Mouse (Mus musculus) urinary bladder, adult 2 months (tissue): Measurements from ENCODE around the gene Fkbp10. TPM values are rescaled to one million over a fixed set of nuclear protein-coding genes. Genes with fewer than 3 reads are reported as not detected.

ENCODE experiments used
- DNase-seq: peaks from one replicate; pipeline ENCODE4 v3.0.0; 2022; ENCODE audit warnings: low spot score
- polyA plus RNA-seq: library from polyadenylated mRNA; depleted of rRNA; stranded (reverse); fragments of >200 nt; gene quantifications from 2 replicates; pipeline ENCODE4 v1.2.3, GENCODE M21; 2012

The Fkbp10 gene
- polyA plus RNA-seq, 1 experiment: 90.5 TPM

DNA sequence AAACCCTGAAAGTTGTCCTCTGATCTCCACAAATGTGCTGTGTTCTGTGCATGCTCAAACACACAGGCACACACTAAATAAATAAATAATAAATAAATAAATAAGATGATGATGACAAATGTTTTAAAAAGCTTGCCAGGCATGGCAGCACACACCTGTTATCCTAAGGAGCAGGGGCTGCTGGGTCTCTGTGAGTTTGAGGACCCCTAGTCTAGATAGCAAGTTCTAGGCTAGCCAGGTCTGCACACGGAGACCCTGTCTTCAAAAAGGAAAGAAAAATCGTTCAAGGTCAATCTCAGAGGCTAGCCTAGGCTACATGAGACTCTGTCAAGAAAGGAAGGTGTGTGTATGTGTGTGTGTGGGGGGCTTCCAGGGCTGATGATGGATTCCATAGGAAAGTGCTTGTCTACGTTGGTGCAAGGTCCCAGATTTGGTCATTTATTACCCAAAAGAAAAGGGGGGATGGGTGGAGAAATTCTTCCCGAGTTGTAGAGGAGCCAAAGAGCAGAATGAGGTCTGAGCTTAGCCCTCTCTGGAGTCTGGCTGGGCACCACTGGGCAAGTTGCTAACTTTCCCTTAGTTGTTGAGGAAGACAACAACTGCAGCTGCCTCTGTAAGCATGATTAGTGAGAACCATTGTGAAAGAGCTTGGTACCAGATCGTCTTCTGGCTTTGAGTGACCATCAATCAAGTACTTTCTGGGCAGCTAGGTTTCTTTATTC lies 21.0 kb upstream of the Fkbp10 start:
- no peak for DNase-seq

DNA sequence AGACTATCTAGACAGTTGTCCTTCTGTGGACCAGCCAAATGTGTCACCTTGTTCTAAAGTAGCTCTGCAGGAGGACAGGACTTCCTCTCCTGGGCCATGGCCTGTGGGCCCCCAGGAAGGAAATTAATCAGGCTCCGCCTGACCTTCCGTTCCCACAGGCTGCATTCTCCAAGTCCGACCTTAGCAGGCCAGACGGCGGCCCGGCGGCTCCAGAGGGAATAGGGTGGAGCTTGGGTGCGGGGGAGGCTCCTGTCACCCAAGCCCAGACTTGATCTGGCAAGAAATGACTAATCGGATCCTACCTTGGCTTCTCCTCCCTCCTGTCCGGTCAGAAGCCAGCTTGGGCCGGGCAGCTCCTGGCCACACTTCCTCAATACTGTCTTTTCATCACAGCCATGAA lies 20.3 kb upstream of the Fkbp10 start:
- DNase-seq: peak; percentile 67

DNA sequence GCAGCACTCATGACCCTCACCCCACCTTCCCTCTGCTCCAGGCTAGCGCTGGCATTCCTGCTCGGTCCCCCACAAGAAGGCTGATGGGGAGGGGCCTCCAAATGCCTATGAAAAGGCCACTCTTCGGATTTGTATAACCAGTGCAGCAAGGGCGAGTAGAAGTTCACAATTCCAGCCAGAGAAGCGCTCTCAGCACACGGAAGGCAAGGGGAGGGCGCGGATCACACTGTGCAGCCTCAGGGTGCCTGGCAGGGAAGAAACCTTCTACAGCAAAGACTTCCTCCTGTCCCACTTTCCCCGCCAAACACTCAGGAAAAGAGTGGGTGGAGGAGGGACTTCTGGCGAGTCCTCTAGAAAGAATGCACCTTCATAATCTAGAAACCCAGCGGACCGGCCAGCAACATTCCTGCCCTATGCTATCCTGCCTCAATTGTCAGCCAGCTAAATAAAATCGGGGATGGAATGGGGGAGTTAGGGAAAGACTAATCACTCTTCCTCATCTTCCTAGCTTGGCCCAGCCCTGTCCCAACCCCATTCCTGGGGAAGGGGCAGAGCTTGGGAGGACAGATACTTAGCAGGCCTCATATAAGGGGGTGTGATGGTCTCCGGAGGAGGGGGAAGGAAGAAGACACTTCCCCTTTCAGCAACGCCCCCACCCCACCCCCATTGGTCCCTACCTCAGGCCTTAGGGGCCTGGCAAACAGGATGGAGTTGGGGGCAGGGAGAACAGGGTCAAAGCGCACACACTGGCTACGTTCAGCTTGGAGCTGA lies 19.5 kb upstream of the Fkbp10 start:
- DNase-seq: no peak

DNA sequence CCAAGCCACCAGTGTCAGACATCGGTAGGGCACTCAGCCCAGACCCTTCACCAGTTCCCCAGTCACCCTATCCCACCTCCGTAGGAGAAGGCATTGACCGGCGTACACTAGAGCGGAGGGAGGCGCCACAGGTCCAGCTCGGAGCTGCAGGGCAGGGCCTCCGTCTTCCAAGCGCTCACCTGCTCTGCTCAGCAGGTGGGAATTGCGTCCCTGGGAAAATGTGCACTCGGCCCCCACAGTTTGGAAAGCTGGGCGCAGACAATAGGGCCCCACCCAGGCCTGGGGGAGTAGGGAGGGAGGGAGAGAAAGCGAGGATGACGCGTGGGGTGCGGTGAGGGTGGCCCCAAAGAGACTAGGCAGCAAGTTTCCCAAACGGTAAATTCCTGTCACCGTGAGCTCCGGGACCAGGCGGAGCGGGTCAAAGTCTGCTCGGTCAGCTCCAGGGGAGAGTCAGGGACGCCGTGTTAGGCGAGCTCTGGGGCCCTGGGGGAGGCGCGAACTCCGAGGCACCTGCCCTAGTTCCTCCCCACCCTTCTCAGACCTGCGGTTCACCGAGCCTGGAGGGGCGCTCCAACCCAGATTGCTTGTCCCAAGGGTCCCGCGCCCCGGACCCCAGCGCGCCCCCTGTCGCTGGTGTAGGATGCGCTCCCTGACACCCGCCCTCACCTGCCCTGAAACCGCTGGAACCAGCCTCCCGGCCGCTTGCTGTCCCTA lies 18.5 kb upstream of the Fkbp10 start:
- DNase-seq: peak; percentile 61

DNA sequence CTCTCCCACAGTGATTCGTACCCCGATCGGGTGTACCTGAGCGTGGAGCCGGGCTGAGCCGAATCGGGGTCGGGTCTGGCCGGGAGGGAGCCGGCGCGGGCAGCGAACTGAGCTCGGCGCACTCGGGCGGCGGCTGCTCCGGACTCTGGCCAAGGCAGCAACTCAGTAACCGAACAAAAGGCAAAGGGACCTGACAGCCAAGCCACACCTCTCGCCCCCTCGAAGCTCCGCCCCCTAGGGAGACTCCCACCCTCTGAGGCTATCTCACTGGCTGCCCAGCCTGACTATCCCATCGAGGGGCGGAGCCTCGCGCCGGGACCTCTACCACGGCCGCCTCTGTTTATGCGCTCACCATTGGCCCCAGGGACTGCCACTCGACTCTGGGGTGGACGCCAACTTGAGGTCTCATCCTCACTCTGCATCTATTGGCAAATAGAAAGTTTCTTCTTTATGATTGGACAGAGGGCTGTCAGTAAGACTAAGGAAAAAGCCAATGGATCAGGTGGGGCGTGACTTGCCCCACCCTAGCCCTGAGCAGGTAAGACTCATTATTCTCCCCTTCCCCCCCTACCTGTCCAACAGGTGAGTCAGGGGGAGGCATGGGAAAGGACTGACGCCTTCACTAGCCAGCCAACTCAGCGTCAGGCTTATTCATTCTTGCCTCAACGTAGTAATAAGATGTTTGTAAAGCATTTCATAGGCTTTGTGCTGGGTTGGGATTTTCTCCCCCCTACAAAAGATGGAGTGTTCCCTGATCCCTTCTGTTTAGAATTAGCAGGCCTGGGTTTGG lies 17.7 kb upstream of the Fkbp10 start, which contains the start of gene Jup:
Jup (minus strand) TSS at position 164 of the 790 bp plus-strand sequence.
- peak; percentile 93 for DNase-seq

DNA sequence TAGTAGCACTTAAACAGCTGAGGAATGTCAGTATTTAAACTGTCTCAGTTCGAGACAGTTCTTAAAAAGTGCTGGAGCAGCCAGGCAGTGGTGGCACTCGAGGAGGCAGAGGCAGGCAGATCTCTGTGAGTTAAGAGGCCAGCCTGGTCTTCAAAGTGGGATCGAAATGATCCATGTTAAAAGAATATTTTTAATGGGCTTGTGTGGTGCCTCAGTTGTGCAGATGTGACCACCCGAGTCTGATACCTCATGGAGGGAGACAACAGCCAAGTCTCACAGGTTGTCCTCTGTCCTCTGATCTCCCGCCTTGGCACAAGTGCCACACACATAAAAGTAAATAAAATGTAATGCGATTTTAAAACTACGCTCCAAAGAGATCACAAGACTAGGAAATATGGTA lies 17.0 kb upstream of the Fkbp10 start:
- DNase-seq: no peak

DNA sequence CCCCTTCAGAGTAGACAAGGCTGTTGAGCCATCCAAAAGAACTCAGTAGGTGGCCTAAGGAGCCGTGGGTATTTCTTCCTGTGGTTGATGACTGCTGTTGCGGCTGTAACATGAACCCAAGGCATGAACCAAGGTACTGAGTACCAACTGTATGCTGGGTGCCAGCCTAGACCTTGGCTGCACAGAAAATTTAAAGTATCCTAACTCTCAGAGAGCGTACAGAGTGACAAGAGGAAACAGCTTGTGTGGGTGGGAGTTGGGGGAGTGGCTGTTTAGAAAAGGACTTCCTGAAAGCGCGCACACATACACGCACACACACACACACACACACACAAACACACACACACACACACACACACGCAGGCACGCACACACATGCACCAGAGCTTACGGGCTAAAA lies 16.2 kb upstream of the Fkbp10 start:
- DNase-seq: no peak

DNA sequence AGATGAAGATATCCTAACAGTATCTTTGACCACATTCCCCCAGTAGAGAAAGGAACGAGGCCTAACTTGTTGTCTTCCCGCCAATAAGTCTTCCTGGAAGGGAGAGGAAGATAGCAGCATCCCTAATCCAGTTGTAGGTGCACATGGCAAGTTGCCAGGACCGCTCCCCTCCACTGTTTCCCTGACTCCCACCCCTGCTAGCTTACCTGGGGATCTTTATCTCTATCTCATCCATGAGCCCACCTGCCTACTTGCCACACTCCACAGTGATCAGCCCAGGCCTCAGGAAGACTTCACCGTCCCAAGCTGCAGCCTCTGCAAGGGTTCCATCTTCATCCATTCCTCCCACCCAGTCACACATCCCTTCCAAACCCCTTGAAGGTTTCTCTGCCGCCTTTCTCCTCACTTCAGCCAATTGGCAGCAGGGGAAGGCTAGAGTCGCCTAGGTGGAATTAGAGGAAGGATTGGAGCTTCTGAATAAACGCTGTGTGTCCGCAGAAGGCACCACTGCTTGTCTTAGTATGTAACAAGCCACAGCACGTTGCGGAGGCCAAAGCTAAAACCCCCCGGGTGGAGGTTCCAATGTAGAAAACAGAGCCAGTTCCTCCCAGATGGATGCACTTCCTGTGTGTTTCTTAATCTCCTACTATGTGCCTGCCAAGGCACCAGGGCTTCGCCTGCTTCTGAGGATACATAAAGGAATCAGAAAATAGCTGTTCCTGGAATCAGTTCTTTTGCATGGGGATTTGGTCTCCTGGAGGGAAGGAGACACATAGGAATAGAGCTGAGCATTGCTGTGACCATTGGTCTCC lies 15.6 kb upstream of the Fkbp10 start:
- no peak for DNase-seq

DNA sequence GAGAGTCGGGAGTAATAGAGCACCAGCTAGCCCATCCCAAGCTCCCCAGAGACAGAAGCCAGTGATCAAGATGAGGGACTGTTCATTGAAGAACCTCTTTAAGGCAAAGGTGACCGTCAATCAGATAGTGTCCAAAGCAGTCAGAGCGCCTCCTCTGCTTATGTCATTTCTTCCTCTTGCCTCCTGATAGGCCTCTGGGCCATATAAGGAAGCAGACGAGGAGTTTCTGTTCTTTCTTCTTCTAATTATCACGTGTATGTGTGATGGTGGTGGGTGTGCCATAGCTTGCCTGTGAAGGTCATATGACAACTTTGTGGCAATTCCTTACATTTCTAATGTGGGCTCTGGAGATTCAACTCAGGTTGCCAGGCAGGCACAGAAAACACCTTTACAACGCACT lies 14.7 kb upstream of the Fkbp10 start:
- no peak for DNase-seq

DNA sequence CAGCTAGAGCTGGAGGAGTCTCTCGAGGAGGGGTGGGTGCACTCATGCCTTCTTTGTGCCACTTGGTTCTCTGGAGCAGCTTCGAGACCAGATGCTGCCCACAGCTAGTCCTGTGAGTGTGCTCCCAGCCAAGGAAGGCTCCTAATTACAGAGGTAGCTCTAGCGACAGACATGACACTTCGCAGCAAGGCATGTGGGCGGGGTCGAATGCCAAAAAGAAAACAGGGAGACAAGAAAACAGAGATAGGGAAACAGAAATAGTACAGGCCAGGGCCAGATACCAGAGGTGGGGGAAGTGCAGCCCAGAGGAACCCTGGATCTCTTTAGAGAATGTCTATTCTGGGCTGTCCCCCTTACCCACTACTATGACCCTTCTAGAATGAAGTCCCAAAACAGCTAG lies 13.3 kb upstream of the Fkbp10 start:
- no peak for DNase-seq

DNA sequence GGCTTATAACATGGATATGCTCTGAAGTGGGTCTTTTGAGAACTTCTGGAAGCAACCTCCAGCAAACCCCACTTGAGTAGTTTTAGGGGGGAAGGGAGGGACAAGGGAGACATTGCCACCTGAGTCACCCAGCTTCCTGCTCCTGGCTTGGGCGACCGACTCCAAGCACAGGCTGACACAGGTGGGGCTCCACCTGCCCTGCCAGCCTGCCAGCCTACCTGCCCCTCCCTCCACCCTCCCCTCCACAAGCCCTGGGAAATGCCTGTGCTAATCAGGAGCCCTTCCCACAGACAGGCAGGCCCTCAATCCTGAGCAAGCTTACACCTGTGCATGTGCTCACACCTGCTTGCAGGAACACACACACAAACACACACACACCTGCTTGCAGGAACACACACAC lies 12.8 kb upstream of the Fkbp10 start:
- DNase-seq: no peak

DNA sequence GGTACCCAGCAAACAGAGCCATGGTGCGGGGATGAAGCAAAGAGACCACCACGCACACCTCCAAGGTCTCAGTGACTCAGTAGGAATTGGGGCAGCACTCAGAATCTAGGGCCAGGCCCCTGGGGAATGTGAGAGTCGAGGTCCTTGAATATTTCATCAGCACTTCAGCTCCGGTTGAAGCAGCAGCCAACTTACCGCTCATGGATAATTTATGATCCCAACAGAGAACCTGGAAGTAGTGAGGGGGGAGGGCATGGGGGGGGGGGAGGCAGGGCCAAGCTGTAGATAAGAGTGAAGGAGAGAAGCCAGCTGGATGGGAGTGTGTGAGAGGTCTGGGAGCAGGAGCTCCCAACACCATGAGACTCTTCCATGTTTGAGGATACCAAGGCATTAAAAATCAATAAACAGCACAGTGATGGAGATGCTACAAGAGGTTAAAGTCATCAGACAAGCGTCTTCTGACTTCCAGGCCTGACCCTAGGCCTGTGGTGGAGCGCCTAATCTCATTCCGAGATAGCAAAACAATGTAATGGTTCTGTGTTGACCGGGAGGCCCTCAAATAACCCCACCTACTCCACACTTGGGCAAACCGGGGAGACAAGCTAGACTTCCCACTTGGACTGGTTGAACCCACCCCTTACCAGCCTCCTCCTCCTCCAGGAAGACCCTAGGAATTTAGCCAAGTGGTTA lies 11.9 kb upstream of the Fkbp10 start:
- DNase-seq: no peak

DNA sequence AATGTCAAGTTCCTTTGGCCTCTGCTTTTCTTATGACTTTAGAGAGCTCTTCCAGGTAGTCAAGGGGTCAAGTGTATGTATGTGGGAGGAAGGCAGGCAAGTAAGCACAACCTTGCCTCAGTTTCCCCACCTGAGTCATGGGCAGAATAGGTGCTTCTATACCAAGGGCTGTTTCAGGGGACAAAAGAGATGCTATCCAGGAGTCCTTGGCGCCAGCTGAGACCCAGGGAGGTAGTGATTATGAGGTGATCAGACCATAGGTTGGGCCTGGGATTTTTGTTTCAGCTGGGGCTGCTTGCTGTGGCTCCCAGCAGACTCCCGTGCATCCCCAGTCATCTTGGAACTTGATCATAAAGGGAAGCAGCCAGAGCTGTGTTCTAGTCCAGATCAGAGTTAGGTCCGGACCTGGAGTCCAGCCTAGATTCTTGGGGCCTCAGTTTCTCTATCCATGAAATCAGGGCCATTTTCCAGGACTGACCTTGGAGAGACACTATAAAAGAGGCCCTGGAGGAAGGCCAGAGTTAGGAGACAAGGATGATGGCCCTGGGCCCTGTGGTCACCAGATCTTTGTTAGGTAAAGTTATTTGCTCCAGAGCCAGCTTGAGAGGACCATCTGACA lies 10.9 kb upstream of the Fkbp10 start:
- DNase-seq: no peak

DNA sequence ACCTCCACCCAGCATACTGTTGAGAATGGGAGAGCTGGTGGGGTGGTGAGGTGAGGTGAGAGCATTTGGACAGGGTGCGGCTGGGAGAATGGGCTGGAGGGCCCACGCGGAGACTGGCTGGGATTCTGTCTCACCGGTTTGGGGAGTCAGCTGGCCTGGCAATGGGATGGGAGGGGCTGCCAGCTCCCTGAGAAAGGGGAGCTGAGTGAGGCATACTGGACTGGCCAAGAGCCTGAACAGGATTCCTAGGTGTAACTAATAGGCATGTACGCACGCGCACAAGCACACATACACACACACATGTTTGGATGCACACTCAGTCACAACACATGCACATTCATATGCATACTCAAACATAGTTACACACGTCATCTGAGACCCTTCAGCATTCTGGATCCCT lies 9.2 kb upstream of the Fkbp10 start:
- DNase-seq: no peak

DNA sequence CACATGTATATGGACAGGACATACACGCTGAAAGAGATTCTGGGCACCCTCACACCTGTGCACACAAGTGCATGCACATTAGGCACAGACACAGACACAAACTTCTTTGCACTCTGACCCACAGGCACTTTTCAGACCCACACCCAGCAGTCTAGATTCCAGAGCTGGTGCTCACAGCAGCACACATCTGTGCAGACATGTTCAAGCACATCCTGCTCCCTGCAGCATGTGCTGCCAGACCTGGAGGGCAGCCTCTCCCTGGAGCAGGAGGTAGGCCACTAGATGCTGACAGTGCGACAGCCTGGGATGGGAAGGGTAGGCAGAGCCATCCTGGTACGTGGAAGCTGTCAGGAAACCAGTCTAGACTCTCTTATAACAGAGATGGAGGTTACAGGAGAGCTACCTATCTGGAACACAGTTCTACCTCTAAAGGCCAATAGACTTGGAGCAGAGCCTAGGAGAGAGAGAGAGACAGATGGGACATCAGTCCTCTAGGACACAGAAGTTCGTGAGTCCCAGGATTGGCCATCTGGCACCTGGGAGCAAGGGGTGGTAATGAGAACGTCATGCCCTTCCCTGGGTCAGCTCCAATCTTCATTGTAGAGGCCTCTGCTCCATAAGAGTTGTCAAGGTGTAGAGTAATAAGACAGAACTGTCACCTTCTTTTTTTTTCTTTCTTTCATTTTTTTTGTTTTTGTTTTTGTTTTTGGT lies 8.3 kb upstream of the Fkbp10 start:
- no peak for DNase-seq

DNA sequence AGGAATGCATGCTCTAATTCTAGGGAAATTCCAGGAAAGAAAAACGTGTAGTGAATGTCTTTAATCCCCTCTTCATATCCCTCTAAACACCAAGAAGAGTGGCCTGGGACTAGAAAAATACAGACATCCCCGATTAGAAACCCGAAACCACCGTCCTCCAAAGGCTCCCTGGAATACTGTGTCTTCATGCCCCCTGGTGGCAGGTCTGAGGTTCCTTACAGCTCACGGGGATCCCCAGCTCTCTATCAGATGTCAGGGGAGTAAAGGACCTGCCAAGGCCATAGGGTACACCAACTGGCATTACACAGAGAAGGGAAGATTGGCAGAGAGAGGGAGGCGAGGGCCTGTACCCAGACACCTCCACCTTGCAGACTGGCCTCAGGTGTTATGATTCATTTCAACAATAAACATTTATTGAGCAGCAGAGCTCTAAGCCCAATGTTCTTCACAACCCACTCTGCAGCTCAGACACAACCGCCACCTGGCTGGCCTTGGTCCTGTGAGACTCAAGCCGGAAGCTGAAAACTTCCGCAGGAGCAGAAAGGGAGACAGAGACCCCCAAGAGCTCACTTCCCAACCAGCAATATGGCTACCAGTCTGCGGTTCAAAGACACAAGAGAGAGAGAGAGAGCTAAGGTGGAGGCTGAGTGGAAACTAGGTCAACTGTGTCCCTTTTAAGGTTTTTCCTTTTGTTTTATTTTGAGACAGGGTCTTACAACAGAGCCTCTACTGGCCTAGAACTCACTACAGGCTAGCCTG lies 7.2 kb upstream of the Fkbp10 start:
- no peak for DNase-seq

DNA sequence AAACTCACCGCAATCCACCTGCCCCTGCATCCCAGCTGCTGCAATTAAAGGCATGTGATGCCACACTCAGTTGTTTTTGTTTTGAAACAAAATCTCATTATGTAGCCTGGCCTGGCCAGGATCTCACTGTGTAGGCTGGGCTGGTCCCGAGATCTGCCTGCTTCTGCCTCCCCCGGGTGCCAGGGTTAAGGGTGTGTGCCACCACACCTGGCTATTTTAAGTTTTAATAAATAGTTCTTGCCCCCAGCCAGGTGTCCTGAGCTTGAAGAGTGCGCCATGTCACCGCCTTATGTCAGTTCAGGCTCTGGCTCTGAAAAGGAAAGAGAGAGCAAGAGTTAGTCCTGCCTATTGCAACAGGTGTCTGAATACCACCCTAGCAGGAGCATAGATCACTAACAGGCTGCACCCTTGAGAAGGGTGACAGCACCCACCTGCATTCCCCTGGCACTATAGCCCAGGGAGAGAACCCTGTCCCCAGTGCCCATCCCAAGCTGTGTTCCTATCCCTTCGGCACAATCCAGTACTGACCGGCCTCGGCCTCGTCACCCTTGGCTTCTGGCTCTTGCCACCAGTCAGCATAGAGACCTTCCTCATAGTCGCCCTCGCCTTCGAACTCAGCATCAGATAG lies 6.5 kb upstream of the Fkbp10 start:
- no peak for DNase-seq

DNA sequence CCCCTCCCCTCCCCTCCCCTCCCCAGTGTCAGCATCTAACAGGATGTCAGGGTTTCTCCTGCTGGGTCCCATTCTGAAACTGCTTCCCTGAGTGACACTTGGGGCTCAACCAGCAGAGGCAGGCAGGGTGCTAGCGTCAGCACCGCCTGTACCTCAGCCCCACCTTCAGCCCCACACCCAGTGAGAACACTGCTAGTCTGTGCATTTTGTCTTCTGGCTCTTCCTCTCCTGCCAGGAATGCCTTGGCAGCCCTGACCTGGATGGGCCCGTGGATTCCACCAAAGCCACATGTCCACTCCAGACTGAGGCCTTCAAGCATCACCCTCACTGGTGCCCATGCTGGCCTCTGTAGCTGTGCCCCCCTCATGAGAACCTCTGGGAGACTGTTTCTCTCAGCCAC lies 5.8 kb upstream of the Fkbp10 start:
- no peak for DNase-seq
